Mouse (Mus musculus) neural tube, embryonic 11.5 days (tissue): ENCODE measurements around the gene Nfkbia. TPM values are rescaled to one million over a fixed set of nuclear protein-coding genes. Genes with fewer than 3 reads are reported as not detected.

Source experiments
- ATAC-seq: fragments of 200-750 bp; cut with Nextera tagmentation; 2 replicates; pipeline ENCODE4 v1.8.0; 2017; ENCODE audit warnings: moderate number of reproducible peaks, mild to moderate bottlenecking, moderate TSS enrichment, moderate library complexity; ENCODE audit not compliant: insufficient read depth, low FRiP score, low TSS enrichment
- DNase-seq: peaks from one replicate; pipeline ENCODE4 v3.0.0-alpha.2; 2015; ENCODE audit warnings: low spot score
- H3K27ac ChIP-seq: fragments of 300-500 bp; sonication (generic); 2 replicates; pipeline ENCODE4 v1.5.1; 2014; ENCODE audit warnings: low read depth, mild to moderate bottlenecking, low read length
- H3K27me3 ChIP-seq: fragments of 300-500 bp; sonication (generic); 2 replicates; pipeline ENCODE4 v1.6.1; 2014; ENCODE audit warnings: mild to moderate bottlenecking, low read length, mixed read lengths; ENCODE audit not compliant: control insufficient read depth, insufficient read depth
- H3K36me3 ChIP-seq: fragments of 300-500 bp; sonication (generic); 2 replicates; pipeline ENCODE4 v1.6.1; 2014; ENCODE audit warnings: mild to moderate bottlenecking, low read length, moderate library complexity, mixed read lengths; ENCODE audit not compliant: control insufficient read depth, insufficient read depth
- H3K4me1 ChIP-seq: fragments of 300-500 bp; sonication (generic); 2 replicates; pipeline ENCODE4 v1.6.1; 2014; ENCODE audit warnings: low read length, mixed read lengths; ENCODE audit not compliant: control insufficient read depth, insufficient read depth
- H3K4me2 ChIP-seq: fragments of 300-500 bp; sonication (generic); 2 replicates; pipeline ENCODE4 v1.6.1; 2014; ENCODE audit warnings: low read depth, mild to moderate bottlenecking, moderate library complexity
- H3K4me3 ChIP-seq: fragments of 300-500 bp; sonication (generic); 2 replicates; pipeline ENCODE4 v1.5.1; 2014; ENCODE audit warnings: low read depth, low read length
- H3K9ac ChIP-seq: fragments of 300-500 bp; sonication (generic); 2 replicates; pipeline ENCODE4 v1.6.1; 2014; ENCODE audit warnings: mild to moderate bottlenecking, low read length
- H3K9me3 ChIP-seq: fragments of 300-500 bp; sonication (generic); 2 replicates; pipeline ENCODE4 v1.6.1; 2016; ENCODE audit warnings: low read length; ENCODE audit not compliant: control insufficient read depth
- WGBS: fragments of 180-500 bp; shearing (Covaris S2); extraction: QIAGEN DNeasy Blood & Tissue Kit; methylation state at CpG from one replicate; pipeline ENCODE4 v1.1.7; 2014; 5-methylcytosine and 5-hydroxymethylcytosine counted together
- polyA plus RNA-seq: library from polyadenylated mRNA; unstranded; fragments of >200 nt; fragmentation: Nextera tagmentation; extraction: Ambion mirVana; gene quantifications from 2 replicates; pipeline ENCODE4 v1.2.1, GENCODE M21; 2014

Gene Nfkbia
- polyA plus RNA-seq, 1 experiment from 2014 or later, result 44.7 TPM

DNA sequence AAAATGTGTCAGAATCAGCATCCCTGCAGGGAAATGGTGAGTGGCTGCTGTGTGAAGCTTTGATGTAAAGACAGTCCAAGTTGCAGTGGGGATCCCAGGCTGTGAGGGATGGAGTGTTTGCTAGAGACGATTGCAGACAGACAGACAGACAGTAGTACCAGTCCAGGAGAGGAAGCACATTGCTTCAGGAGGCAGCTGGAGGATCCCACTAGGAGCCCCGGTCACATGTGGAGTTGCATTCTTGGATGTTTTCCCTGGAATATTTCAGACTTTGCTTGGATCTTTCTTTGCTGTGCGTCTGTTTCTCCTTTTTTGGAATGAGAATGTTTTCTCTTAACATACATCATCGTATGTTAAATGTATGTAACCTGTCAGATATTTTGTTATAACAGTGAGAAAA is 38.5 kb downstream of the Nfkbia start:
- H3K9me3 ChIP-seq, result no peaks in the 10 kb centered on the region
- H3K4me3 ChIP-seq, result no peak overlapping the region
- H3K27me3 ChIP-seq, result no peaks in the 10 kb centered on the region
- DNase-seq, result no peak
- no peak overlapping the region for H3K27ac ChIP-seq
- no peak overlapping the region for H3K4me2 ChIP-seq
- H3K36me3 ChIP-seq, result no peaks in the 10 kb centered on the region
- H3K4me1 ChIP-seq, result no peaks in the 10 kb centered on the region
- H3K9ac ChIP-seq, result no peak overlapping the region
- 71% methylated on average over 4 of the region's 4 CpGs for WGBS
- no peak for ATAC-seq

DNA sequence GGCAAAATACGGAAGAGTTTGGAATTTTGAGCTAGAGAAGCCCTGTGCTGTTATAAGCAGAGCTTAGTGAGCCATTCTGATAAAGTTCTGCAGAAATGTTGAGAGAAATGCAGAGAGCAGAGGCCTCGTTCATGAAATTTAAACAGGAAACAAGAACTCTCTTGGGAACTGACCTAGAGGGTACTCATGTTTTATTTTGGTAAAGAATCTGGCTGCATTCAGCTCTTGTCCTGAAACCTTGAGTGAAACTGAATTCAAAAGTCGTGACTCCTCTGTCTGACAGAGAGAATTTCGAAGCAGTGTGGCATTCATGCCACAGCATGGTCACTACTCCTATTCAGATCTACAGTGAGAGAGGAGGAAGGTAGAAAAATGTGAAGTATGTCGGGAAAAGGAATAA is 39.6 kb downstream of the Nfkbia start:
- WGBS, result 61% methylated on average over 5 of the region's 5 CpGs
- Histone ChIP-seq H3K27ac (no peak overlapping the region), H3K4me2 (no peak overlapping the region), H3K9me3 (no peaks in the 10 kb centered on the region), H3K36me3 (no peaks in the 10 kb centered on the region), H3K4me3 (no peak overlapping the region), H3K27me3 (no peaks in the 10 kb centered on the region), H3K9ac (no peak overlapping the region), H3K4me1 (no peaks in the 10 kb centered on the region)
- DNase-seq (no peak), ATAC-seq (no peak)

DNA sequence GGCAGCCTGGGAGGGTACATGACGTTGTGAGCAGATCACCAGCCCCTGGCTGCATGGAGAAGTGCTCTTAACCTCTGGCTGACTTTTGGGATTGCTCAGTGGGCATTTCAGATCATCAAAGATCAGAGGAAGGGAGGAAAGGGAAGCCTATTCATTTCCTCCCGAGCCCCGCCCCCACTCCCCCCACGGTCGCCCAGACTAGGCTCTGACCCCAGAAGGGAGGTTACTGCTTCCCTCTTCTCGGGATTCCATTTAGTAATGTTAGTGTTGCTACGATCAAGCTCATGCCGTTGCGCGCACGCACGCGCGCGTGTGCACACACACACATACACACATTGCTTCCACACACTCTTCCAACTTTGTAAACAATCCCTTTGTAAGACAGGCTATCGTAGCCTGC is 42.0 kb downstream of the Nfkbia start:
- Histone ChIP-seq H3K9me3 (no peaks in the 10 kb centered on the region), H3K27me3 (no peaks in the 10 kb centered on the region), H3K4me1 (no peaks in the 10 kb centered on the region; the same call in 1 of the 2 replicates), H3K9ac (no peak overlapping the region), H3K4me2 (no peak overlapping the region), H3K4me3 (no peak overlapping the region), H3K27ac (no peak overlapping the region), H3K36me3 (no peaks in the 10 kb centered on the region)
- WGBS, result 66% methylated on average over 16 of the region's 16 CpGs
- DNase-seq (no peak), ATAC-seq (no peak)

DNA sequence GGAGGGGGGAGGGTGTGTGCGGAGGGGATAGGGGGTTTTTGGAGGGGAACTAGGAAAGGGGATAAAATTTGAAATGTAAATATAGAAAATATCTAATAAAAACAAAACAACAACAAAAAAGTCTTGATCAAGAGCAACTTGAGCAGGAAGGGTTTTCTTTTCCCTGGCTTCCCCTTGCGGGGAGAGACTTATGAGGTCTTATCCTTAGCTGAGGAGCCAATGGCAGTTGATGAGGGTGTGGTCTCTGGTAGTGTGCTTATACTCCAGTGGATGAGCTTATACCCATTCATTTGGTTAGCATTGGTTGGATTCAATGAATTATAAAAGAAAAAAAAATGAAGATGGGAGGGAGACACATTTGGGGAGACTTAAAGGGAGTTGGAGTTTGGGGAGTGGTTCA is 43.4 kb downstream of the Nfkbia start:
- ATAC-seq (no peak), DNase-seq (no peak)
- no peaks in the 10 kb centered on the region for H3K36me3 ChIP-seq
- H3K4me2 ChIP-seq, result no peak overlapping the region
- no peaks in the 10 kb centered on the region; the same call in 1 of the 2 replicates for H3K4me1 ChIP-seq
- no peak overlapping the region for H3K4me3 ChIP-seq
- no peak overlapping the region for H3K9ac ChIP-seq
- H3K9me3 ChIP-seq, result no peaks in the 10 kb centered on the region
- H3K27me3 ChIP-seq, result no peaks in the 10 kb centered on the region
- H3K27ac ChIP-seq, result no peak overlapping the region
- WGBS, result 91% methylated on average over 2 of the region's 2 CpGs

DNA sequence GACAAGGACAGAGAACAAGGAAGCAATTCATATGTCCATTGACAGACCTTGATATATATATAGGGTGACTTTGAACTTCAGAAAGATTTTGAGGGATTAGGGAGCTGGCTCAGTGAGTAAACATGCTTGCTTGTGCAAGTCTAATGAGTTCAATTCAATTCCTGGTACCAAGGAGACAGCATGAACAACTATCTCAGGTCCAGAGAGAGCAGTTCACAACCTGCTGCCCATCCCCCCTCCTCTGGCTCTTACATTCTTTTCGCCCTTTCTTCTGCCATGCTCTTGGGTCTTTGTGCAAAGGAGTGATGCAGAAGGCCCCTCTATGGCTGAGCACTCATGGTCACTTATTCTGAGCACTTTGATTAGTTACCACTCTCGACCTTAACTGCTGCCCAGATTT is 44.0 kb downstream of the Nfkbia start:
- Histone ChIP-seq H3K4me2 (no peak overlapping the region), H3K9ac (no peak overlapping the region), H3K27me3 (no peaks in the 10 kb centered on the region), H3K4me1 (no peaks in the 10 kb centered on the region; the same call in 1 of the 2 replicates), H3K36me3 (no peaks in the 10 kb centered on the region), H3K9me3 (no peaks in the 10 kb centered on the region), H3K4me3 (no peak overlapping the region), H3K27ac (no peak overlapping the region)
- ATAC-seq, result no peak
- DNase-seq, result no peak
- WGBS, result 74% methylated on average over 2 of the region's 2 CpGs

DNA sequence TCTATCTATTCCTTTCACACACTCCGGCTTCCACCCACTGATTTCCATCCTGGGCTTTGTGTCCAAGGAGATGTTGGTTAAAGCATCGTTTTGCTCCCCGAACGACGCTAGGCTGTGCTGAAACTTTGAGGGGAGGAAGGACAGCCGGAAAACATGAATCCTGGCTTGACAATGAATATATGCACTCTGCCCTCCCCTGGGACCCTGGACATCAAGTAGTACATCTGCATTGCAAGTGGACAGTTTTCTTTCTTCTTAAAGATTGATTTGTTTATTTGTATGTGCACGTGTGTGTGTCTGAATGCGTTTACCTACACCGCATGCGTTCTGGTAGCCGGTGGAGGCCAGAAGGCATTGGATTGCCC is 45.1 kb downstream of the Nfkbia start:
- Histone ChIP-seq H3K36me3 (no peaks in the 10 kb centered on the region), H3K27ac (no peak overlapping the region), H3K9me3 (no peaks in the 10 kb centered on the region), H3K27me3 (no peaks in the 10 kb centered on the region), H3K4me2 (no peak overlapping the region), H3K4me3 (no peak overlapping the region), H3K4me1 (no peaks in the 10 kb centered on the region; the same call in 1 of the 2 replicates), H3K9ac (no peak overlapping the region)
- 83% methylated on average over 11 of the region's 11 CpGs for WGBS
- no peak for ATAC-seq
- no peak for DNase-seq

DNA sequence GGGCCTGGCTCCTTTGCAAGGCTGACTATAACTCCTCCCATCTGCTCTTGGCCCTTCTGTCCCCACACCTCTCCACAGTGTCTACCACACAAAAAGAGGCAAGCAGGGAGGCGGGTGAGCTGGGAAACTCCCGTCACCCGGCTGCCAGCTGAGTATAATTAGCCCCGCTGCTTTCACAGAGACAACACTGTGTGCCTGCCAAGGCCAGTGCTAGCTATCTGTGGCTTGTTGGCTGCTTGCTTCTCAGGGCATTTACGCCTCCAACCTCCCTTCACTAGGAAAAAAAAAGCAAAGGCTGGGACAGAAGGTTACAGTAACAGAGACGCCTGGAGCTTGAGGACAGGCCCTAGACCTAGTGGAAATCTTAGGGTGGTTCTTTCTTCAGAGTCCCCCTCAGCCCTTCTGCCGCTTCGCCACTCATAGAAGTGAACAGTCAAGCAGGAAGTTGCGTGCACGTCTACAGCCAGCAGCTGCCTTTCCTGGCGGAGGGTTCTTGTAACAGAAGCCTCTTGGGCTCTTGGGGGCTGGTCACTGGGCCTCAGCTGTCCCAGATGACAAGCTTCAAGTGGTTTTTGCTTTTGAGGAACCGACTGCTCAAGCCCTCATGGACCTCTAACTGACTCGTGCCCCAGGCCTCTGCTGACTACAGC is 45.6 kb downstream of the Nfkbia start:
- Histone ChIP-seq H3K9ac (peak overlapping the region; percentile 23), H3K27me3 (no peaks in the 10 kb centered on the region), H3K27ac (0 out of 2 replicates have a peak overlapping the region, but pooled peaks have one; percentile 42), H3K4me2 (no peak overlapping the region), H3K4me3 (no peak overlapping the region), H3K36me3 (no peaks in the 10 kb centered on the region), H3K4me1 (no peaks in the 10 kb centered on the region; the same call in 1 of the 2 replicates), H3K9me3 (no peaks in the 10 kb centered on the region)
- 38% methylated on average over 13 of the region's 13 CpGs for WGBS
- DNase-seq (peak; percentile 56), ATAC-seq (peak; percentile 81)

DNA sequence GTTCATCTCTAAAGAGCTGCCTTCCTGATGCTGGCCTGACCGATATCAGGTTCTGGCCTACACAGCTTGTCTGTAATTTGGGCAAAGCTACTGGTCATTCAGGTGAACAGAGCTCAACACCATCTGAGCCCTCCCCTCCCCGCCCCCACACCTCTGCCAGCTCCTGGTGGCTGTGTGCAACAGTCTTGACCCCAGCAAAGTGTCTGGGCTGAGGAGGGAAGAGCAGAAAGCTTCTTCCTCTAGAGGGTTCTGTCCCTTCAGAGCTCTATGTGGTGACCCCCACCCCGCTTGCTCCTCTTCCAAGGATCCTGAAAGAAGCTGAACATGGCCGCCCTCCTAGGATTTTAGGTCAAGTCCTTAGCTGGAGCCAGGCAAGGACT is 46.1 kb downstream of the Nfkbia start:
- Histone ChIP-seq H3K4me1 (no peaks in the 10 kb centered on the region; the same call in 1 of the 2 replicates), H3K9ac (peak overlapping the region; percentile 23), H3K9me3 (no peaks in the 10 kb centered on the region), H3K27me3 (no peaks in the 10 kb centered on the region), H3K4me2 (no peak overlapping the region), H3K4me3 (no peak overlapping the region), H3K27ac (0 out of 2 replicates have a peak overlapping the region, but pooled peaks have one; percentile 42), H3K36me3 (no peaks in the 10 kb centered on the region)
- no peak; the same call in 1 of the 2 replicates for ATAC-seq
- DNase-seq, result no peak
- 84% methylated on average over 4 of the region's 4 CpGs for WGBS

DNA sequence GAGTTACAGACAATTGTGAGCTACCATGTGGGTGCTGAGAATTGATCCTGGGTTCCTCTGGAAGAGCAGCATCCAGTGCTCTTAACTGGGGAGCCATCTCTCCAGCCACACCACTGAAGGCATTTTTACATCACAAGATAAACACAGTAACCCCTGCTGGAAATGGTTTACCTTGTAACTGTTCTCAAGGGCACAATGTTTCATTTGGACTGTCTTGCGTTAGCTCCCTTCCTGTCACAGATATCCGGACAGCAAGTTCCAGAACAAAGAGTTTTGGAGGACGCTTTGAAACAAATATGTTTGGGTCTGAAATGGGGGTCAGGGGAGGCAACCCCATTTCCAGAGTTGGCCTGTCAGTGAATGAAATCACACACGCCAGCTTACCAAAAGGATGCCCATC is 46.9 kb downstream of the Nfkbia start:
- Histone ChIP-seq H3K4me3 (no peak overlapping the region), H3K9ac (no peak overlapping the region), H3K4me1 (no peaks in the 10 kb centered on the region; the same call in 1 of the 2 replicates), H3K9me3 (no peaks in the 10 kb centered on the region), H3K36me3 (no peaks in the 10 kb centered on the region), H3K4me2 (no peak overlapping the region), H3K27me3 (no peaks in the 10 kb centered on the region), H3K27ac (no peak overlapping the region)
- no peak for ATAC-seq
- 80% methylated on average over 4 of the region's 4 CpGs for WGBS
- no peak for DNase-seq
